Mouse (Mus musculus) limb, embryonic 15.5 days (tissue): ENCODE results near the gene Xxylt1. TPM values are rescaled to one million over a fixed set of nuclear protein-coding genes. Genes with fewer than 3 reads are reported as not detected.

ENCODE experiments used
- ATAC-seq: fragments of 200-750 bp; cut with Nextera tagmentation; 2 replicates; pipeline ENCODE4 v1.8.0; 2017; ENCODE audit warnings: low read depth, moderate TSS enrichment; ENCODE audit not compliant: insufficient number of reproducible peaks, low FRiP score, low TSS enrichment
- H3K27ac ChIP-seq: fragments of 300-500 bp; sonication (generic); 2 replicates; pipeline ENCODE4 v1.5.1; 2015; ENCODE audit warnings: moderate library complexity, mild to moderate bottlenecking, inconsistent platforms
- H3K27me3 ChIP-seq: fragments of 300-500 bp; sonication (generic); 2 replicates; pipeline ENCODE4 v1.6.1; 2015; ENCODE audit warnings: inconsistent platforms
- H3K36me3 ChIP-seq: fragments of 300-500 bp; sonication (generic); 2 replicates; pipeline ENCODE4 v1.6.1; 2015; ENCODE audit warnings: inconsistent platforms
- H3K4me1 ChIP-seq: fragments of 300-500 bp; sonication (generic); 2 replicates; pipeline ENCODE4 v1.6.1; 2015; ENCODE audit warnings: inconsistent platforms
- H3K4me2 ChIP-seq: fragments of 300-500 bp; sonication (generic); 2 replicates; pipeline ENCODE4 v1.6.1; 2015; ENCODE audit warnings: mild to moderate bottlenecking, inconsistent platforms
- H3K4me3 ChIP-seq: fragments of 300-500 bp; sonication (generic); 2 replicates; pipeline ENCODE4 v1.5.1; 2015; ENCODE audit warnings: mild to moderate bottlenecking, inconsistent platforms
- H3K9ac ChIP-seq: fragments of 300-500 bp; sonication (generic); 2 replicates; pipeline ENCODE4 v1.6.1; 2015; ENCODE audit warnings: inconsistent platforms
- H3K9me3 ChIP-seq: fragments of 300-500 bp; sonication (generic); 2 replicates; pipeline ENCODE4 v1.6.1; 2016; ENCODE audit warnings: inconsistent platforms
- WGBS: fragments of 180-500 bp; shearing (Covaris S2); methylation state at CpG from one replicate; pipeline ENCODE4 v1.1.7; 2015; 5-methylcytosine and 5-hydroxymethylcytosine counted together
- polyA plus RNA-seq: library from polyadenylated mRNA; unstranded; fragments of >200 nt; fragmentation: Nextera tagmentation; extraction: Ambion mirVana; gene quantifications from 2 replicates; pipeline ENCODE4 v1.2.1, GENCODE M21; 2015

Gene Xxylt1
- polyA plus RNA-seq, 1 experiment from 2014 or later: 17.3 TPM

DNA sequence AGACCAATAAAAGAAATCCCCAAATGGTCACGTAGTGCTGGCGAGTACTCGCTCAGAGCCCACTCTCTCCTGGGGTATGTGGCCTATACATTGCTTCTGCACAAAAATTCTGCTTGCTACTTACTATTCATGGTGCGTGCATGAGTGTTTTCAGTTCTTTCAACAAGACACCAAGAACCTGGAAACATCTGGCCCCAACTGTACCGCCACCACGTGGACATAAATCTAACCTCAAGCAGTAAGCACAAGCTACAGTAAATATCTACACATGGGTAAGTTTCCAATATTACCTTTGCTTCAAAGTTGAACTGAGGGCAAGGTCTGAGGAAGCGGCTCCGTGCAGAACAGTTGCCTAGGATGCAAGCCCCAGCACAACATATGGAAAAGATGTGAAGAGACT is 142.0 kb downstream of the Xxylt1 start:
- H3K4me2 ChIP-seq: no peak overlapping the region
- ATAC-seq: no peak
- peaks cover 20% of the 10 kb centered on the region for H3K4me1 ChIP-seq
- H3K27ac ChIP-seq: no peak overlapping the region
- H3K27me3 ChIP-seq: no peaks in the 10 kb centered on the region
- H3K9me3 ChIP-seq: no peaks in the 10 kb centered on the region
- H3K36me3 ChIP-seq: no peaks in the 10 kb centered on the region
- WGBS: 73% methylated on average over 8 of the region's 8 CpGs
- H3K9ac ChIP-seq: no peak overlapping the region
- H3K4me3 ChIP-seq: no peak overlapping the region

DNA sequence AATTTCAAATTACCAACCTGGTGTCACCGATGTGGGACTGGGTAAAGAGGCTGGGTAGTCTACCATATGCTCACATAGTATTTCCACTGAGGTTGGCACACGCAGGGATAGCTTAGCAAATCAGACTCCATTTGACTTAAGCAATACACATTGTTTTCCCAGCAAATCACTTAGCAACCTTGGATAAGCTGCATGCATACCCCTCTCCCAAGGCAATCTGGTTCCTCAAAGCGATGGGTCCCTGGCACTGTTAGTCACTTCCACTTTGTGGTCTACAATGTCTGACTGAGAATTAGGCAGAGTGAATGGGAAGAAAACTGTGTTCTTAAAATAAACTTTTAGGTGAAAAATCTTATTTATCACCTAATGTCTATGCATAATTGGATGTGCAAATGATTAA is 142.6 kb downstream of the Xxylt1 start:
- no peak overlapping the region for H3K9ac ChIP-seq
- peaks cover 20% of the 10 kb centered on the region for H3K4me1 ChIP-seq
- no peaks in the 10 kb centered on the region for H3K27me3 ChIP-seq
- no peak overlapping the region for H3K4me3 ChIP-seq
- H3K36me3 ChIP-seq: no peaks in the 10 kb centered on the region
- no peak overlapping the region for H3K27ac ChIP-seq
- H3K4me2 ChIP-seq: no peak overlapping the region
- H3K9me3 ChIP-seq: no peaks in the 10 kb centered on the region
- no peak for ATAC-seq
- WGBS: 94% methylated on average over 3 of the region's 3 CpGs

DNA sequence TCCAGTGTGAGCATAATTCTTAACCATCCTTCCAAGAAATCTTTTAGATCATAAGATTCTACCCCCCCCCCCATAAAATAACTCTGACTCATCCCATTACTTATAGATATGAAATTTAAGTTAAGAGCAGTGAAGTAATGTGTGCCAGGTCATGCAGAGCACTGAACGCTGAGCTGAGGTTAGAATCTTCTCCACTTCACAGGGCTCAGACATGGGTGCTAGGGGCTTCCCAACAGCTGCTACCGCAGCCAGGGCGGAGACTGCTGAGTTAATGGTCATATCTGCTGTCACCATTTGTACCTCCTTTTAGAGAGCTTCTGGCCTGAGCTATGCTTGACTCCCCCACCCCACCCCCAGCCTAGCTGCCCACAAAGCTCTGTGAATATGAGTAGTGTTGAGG is 143.6 kb downstream of the Xxylt1 start:
- H3K4me2 ChIP-seq: no peak overlapping the region
- ATAC-seq: no peak
- H3K27ac ChIP-seq: no peak overlapping the region
- H3K36me3 ChIP-seq: no peaks in the 10 kb centered on the region
- no peaks in the 10 kb centered on the region for H3K9me3 ChIP-seq
- WGBS: 88% methylated on average over 3 of the region's 3 CpGs
- H3K4me1 ChIP-seq: peaks cover 29% of the 10 kb centered on the region
- H3K27me3 ChIP-seq: no peaks in the 10 kb centered on the region
- no peak overlapping the region for H3K9ac ChIP-seq
- no peak overlapping the region for H3K4me3 ChIP-seq

DNA sequence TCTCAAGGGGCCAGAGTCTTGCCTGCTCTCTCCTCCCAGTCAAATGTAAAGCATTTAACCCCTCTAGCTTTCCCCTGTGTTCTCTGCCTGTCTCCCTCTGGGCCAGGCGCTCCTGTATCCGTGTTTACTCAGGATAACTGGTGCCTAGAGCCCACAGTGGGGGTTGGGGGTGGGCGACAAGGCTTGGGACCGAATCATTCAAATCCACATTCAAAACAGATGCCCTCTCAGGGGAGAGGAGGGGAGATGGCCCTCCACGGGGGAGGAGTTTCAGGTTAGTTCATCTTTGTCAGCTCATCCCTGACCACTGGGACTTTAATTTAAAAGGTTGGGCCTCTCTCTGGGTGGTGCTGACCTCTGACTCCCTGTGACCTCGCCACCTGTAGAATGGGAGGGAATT is 144.8 kb downstream of the Xxylt1 start:
- Histone ChIP-seq H3K9me3 (no peaks in the 10 kb centered on the region), H3K27me3 (no peaks in the 10 kb centered on the region), H3K4me2 (no peak overlapping the region), H3K4me3 (no peak overlapping the region), H3K9ac (no peak overlapping the region), H3K27ac (no peak overlapping the region), H3K36me3 (no peaks in the 10 kb centered on the region), H3K4me1 (peaks cover 36% of the 10 kb centered on the region)
- WGBS: 51% methylated on average over 6 of the region's 6 CpGs
- ATAC-seq: no peak

DNA sequence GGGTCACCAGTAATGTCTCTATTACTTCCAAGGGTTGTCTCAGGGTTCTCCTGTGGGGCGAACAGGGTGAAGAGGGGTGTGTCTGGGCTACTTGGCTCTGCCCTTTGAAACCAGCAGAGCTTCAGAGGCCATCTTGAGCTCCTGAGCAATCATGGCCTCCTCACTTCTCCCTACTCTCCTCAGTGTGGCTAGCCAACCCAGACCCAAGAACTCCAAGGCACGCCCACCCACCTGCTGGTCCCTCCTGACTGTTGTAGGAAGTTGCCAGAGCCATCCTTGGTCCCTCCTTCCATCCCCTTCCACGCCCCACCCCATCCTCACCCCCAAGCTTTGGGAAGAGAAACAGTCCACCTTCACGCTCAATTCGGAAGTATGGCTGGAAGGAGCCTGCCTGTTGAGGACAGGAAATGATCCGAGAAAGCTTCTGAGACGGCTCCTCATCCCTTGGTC is 145.2 kb downstream of the Xxylt1 start:
- peaks cover 36% of the 10 kb centered on the region for H3K4me1 ChIP-seq
- H3K9ac ChIP-seq: no peak overlapping the region
- no peak overlapping the region for H3K27ac ChIP-seq
- no peaks in the 10 kb centered on the region for H3K9me3 ChIP-seq
- H3K4me3 ChIP-seq: no peak overlapping the region
- 85% methylated on average over 7 of the region's 7 CpGs for WGBS
- no peaks in the 10 kb centered on the region for H3K27me3 ChIP-seq
- no peaks in the 10 kb centered on the region for H3K36me3 ChIP-seq
- no peak overlapping the region for H3K4me2 ChIP-seq
- no peak for ATAC-seq

DNA sequence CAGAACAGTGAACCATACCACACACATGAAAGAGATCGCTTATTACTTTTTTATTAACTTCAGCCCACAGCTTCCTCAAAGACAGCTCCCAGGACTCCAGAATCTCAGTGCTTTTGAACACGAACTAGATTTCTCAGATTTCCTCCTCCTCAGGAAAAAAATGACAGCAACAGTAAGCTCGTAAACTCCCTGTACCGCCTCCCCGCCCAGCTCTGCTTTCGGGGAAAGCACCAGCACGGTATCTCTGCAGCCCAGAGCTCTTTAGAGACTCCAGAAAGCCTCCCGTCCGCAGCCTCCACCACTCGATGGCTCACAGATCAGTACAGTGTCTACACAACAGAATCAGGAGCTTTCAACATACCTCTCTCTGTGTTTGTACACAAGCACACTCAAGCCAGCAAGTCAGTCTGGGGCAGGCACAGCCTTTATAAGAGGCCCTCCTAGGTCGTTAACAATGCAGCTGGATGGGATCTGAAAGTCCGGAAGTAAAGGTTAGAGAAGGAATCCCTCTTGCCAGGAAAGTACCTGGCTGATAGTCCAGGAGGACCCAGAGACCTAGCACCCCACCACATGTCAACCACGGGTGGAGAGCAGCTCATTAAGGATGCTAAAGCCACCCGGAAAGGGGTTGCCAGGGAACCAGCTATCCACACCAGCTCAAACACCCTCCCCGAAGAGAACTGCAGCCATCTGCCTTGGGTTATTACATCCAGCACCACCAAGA is 146.1 kb downstream of the Xxylt1 start:
- H3K4me3 ChIP-seq: no peak overlapping the region
- peak overlapping the region; percentile 57; the same call in 1 of the 2 replicates for H3K27ac ChIP-seq
- no peaks in the 10 kb centered on the region for H3K27me3 ChIP-seq
- H3K9me3 ChIP-seq: no peaks in the 10 kb centered on the region
- ATAC-seq: no peak
- H3K4me2 ChIP-seq: peak overlapping the region; percentile 25; the same call in 1 of the 2 replicates
- no peak overlapping the region for H3K9ac ChIP-seq
- no peaks in the 10 kb centered on the region for H3K36me3 ChIP-seq
- WGBS: 11% methylated on average over 15 of the region's 15 CpGs
- H3K4me1 ChIP-seq: peaks cover 36% of the 10 kb centered on the region

DNA sequence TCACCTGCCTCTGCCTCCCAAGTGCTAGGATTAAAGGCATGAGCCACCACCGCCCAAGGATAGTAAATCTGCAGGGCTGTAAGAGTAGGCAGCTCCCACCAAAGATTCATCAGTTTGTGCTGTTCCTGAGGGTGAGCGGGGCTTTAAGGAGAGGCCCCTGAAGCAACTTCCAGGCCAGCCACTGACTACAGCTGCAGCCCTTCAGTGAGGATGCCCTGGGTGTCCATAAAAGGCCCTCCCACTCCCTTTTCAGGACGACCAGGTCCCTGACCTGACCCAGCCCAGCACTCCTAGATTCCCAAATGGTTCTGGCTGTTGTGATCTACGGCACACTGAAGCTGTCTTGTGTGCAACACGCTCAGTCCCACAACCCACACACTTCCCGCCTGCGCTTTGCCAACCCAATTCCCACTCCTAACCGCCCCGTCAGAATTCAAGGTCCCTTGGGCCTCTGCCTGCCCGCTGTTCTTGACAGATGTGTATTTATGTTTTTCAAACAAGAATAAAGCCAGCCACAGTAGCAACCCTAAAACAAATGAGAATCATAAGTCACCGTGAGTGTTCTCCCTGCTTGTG is 146.9 kb downstream of the Xxylt1 start:
- H3K9me3 ChIP-seq: no peaks in the 10 kb centered on the region
- 49% methylated on average over 11 of the region's 11 CpGs for WGBS
- no peak overlapping the region for H3K4me2 ChIP-seq
- peaks cover 36% of the 10 kb centered on the region for H3K4me1 ChIP-seq
- no peak overlapping the region for H3K4me3 ChIP-seq
- H3K27me3 ChIP-seq: no peaks in the 10 kb centered on the region
- H3K36me3 ChIP-seq: no peaks in the 10 kb centered on the region
- H3K27ac ChIP-seq: peak overlapping the region; percentile 57; the same call in 1 of the 2 replicates
- H3K9ac ChIP-seq: no peak overlapping the region
- ATAC-seq: no peak

DNA sequence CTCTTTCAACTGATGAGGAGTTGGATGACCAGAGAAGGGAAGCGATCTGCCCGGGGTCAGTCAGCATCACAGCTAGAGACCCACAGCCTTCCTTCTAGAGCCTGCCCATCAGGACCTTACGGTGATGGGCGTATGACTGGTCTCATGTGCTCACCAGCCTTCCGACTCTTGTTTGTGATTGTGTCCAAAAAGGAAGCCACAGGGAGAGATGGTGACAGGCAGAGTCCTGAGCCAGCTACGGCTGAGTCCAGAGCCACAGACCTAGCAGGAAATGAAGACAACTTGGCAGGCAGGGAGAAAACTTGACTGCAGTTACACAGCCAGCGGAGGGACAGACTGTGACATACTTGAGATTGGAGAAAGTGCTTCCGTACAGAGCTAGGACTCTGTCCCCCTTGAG is 147.9 kb downstream of the Xxylt1 start:
- Histone ChIP-seq H3K27me3 (no peaks in the 10 kb centered on the region), H3K4me2 (no peak overlapping the region), H3K4me1 (peaks cover 36% of the 10 kb centered on the region), H3K9me3 (no peaks in the 10 kb centered on the region), H3K36me3 (no peaks in the 10 kb centered on the region), H3K27ac (no peak overlapping the region), H3K4me3 (no peak overlapping the region), H3K9ac (no peak overlapping the region)
- no peak for ATAC-seq
- 88% methylated on average over 8 of the region's 8 CpGs for WGBS

DNA sequence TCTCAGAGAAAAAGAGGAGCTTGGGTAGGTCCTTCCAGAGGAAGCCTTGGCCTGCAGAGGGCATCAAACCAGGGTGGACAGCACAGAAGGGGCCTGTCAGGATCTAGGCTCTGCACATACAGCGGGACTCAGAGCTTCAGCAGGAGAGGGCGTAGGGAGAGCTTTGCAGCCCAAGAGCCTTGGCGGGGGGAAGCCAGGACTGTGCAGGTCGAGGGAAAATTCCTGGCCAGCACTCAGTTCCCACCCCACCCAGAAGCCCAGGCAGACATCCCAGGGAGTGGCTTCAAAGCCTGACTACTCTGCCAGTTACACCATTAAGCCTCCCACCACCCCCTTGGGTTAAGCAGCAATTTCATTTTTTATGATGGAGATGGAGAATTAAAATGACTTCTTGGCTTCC is 148.4 kb downstream of the Xxylt1 start:
- no peak for ATAC-seq
- Histone ChIP-seq H3K27me3 (no peaks in the 10 kb centered on the region), H3K4me2 (no peak overlapping the region), H3K4me3 (no peak overlapping the region), H3K27ac (no peak overlapping the region), H3K36me3 (no peaks in the 10 kb centered on the region), H3K9me3 (no peaks in the 10 kb centered on the region), H3K9ac (no peak overlapping the region), H3K4me1 (peaks cover 36% of the 10 kb centered on the region)
- WGBS: 51% methylated on average over 4 of the region's 4 CpGs

DNA sequence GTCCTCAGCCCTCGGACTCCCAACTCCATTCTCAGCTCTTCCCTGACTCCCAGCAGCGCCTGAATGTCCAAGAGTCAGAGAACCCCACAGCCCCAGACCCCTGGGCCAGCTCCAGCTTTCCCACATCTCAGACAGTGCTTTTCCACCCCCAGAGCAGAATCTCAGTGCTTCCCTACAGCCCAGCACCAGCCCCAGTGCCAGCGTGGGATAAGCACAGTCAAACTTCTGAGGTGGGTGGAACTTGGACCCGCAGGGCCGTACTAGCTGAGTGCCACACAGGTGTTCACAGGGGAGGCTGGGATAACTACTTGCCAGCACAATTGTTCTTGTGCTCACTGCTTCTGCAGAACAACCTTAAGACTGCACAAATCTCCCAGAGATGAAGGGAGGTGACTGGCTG is 149.0 kb downstream of the Xxylt1 start:
- H3K27ac ChIP-seq: no peak overlapping the region
- no peak overlapping the region for H3K9ac ChIP-seq
- peaks cover 36% of the 10 kb centered on the region for H3K4me1 ChIP-seq
- no peaks in the 10 kb centered on the region for H3K36me3 ChIP-seq
- no peak overlapping the region for H3K4me2 ChIP-seq
- no peaks in the 10 kb centered on the region for H3K27me3 ChIP-seq
- no peak overlapping the region for H3K4me3 ChIP-seq
- 84% methylated on average over 5 of the region's 5 CpGs for WGBS
- no peak for ATAC-seq
- H3K9me3 ChIP-seq: no peaks in the 10 kb centered on the region

DNA sequence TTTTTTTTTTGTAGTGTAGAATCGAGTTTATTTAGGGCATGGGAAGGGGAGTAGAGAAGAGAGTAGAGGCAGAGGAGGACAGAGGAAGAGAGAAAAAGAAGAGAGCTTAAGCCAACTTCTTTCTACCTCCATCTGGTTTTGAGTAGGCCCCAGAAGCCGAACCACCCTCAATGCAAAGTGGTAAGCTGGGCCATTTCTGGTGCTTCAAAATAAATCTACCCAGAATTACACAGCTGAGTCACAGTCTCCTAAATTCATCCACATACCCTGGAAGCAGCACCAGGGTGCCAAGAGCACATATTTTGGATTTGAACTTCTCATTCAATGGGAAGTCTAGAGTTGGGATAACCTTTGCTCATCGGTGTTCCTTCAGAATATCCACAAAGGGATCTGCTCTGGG is 152.1 kb downstream of the Xxylt1 start:
- H3K27ac ChIP-seq: no peak overlapping the region
- H3K9me3 ChIP-seq: no peaks in the 10 kb centered on the region
- no peak overlapping the region for H3K4me2 ChIP-seq
- H3K36me3 ChIP-seq: no peaks in the 10 kb centered on the region
- no peak for ATAC-seq
- H3K4me1 ChIP-seq: peaks cover 16% of the 10 kb centered on the region
- H3K27me3 ChIP-seq: no peaks in the 10 kb centered on the region
- 78% methylated on average over 3 of the region's 3 CpGs for WGBS
- H3K9ac ChIP-seq: no peak overlapping the region
- H3K4me3 ChIP-seq: no peak overlapping the region

DNA sequence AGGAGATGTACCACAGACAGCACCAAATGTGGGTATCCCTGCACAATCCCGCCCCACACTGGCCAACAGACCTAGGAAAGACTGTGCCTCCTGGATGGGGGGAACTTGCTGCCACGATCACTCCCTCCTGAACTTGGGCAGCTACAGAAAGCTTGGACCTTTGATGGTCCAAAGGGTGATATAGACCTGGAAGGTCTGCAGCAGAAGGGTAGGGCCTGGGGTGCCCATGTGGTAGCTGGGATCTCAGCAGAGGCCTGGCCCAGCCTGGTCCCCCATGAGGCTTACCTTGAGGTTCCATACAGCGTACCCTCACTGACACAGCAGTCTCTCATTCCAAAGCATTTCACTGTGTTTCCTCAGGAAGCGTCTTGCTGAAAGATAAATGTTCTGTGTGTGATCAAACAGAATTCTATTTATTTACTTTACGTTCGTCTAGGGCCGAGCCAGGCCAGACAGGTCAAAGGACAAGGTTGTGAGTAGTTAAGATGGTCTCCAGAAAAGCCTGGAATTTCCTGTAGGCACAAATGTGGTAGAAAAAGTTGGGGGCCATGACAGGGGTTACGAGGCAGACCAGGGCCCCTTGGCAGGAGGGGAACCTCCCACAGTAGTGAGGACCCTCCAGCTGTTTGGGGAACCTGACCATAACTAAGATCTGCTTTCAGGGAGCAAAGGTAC is 153.0 kb downstream of the Xxylt1 start:
- Histone ChIP-seq H3K4me3 (no peak overlapping the region), H3K27me3 (no peaks in the 10 kb centered on the region), H3K9me3 (no peaks in the 10 kb centered on the region), H3K9ac (no peak overlapping the region), H3K27ac (no peak overlapping the region), H3K4me2 (no peak overlapping the region), H3K36me3 (no peaks in the 10 kb centered on the region), H3K4me1 (peaks cover 13% of the 10 kb centered on the region)
- 70% methylated on average over 8 of the region's 8 CpGs for WGBS
- ATAC-seq: no peak
